Mouse (Mus musculus) monocyte, adult 2 months (primary cell): ENCODE results near the gene Lin37.

ENCODE experiments used
- DNase-seq, 2 experiments: peaks; one replicate each; pipeline ENCODE4 v3.0.0; 2022; ENCODE audit warnings: low spot score in 2 of 2, low read depth in 1 of 2

The Lin37 gene

DNA sequence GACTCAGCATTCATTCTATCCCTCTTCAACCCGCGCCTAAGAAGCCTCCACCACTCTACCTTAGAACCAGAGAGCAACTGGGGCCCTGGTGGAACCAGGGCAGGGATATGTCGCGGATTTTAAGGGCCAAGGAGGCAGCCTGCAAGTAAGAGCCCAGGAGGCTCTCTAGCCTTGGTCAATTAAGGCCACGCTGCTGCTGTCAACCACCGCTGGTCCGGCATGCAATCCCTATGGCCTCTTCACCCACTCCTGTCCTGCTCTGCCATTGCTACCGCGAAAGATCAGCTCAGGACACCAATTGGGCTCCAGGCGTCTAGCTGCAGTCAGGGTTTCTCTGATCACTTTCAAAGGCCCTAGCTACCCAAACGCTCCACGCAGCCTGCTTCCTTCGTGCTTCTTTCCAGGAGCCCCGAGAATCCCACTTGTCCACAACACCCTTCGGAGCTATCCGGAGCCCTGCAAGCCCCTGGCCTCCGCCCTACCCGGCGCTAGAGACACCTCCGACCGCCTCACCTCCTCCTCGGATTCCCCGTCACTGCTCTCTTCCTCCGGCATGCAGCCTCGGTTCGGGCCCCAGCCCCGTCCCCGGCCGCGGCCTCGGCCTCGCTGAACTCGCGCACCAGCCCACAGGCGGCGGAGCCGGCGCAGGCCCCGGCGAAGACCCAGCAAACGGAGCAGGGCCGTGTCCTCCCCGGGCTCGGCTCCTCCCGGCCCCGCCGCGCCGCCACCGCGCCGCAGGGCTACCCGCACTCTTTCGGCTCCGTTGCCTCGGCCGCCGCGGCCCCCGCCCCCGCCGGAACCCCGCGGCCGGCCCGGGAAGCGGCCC lies 28.4 kb upstream of the Lin37 start:
- peak in 1 of 2 experiments; percentile 34 for DNase-seq

DNA sequence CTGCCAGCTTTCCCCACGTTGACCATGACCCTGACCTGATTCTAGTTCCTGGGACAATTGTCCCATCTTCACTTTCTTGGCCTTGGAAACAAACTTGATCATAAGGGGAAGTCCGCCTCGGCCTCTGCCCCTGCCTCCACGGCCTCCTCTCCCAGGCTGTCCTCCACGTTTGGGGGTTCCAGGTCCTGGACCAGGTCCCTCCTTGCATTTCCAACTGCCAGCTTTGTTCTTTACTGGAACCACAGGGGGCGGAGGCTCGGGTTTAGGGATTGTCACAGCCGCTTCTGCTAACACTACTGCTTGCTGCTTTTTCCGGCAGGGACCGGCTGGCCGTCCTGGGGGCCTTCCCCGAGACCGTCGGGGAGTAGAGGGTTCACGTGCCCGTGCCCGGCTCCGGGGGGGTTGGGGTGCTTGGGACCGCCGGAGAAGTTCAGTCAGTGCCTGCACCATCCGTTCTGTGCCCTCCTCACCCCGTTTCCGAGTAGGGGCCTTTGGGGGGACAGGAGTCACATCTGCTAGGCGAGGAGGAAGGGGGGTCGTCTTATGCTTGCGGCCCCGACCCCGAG lies 26.9 kb upstream of the Lin37 start:
- DNase-seq, result no peak

DNA sequence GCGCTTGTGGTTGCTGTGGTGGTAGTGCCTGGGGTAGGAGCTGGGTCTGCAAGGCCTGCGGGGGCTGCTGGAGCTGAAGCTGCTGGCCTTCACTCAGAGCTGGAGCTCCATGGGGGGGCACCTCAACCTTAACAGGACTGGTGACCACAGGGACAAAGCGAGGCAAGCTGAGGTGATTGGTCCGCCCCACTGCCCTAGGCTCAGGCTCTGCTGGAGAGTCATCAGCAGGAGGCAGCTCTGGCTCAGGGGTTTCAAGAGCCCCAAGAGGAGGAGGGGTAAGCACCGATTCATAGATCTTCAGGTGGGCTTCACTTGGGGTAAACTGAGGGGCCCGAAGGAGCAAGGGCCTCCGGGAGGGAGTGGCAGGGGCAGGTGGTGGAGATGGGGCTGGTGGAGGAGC lies 25.5 kb upstream of the Lin37 start:
- DNase-seq, result no peak

DNA sequence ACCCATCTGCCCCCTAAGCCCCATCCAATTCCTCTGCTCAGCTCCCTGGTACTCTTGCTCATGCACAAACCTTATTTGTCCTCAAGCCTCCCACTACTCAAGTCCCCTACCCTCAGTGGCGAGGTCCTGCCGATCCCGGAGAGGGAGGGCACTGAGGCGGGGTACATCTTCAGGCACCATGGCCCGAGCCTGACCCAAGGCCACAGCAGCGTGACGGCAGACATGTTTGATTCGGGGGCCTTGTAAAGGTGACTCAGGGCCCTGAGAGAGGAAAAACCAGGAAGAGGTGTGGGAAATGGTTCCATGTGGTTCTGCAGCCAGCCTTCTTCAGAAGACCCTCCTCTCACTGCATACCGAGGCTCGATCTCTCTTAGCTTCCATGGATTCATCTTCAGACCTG lies 24.7 kb upstream of the Lin37 start:
- DNase-seq, result no peak

DNA sequence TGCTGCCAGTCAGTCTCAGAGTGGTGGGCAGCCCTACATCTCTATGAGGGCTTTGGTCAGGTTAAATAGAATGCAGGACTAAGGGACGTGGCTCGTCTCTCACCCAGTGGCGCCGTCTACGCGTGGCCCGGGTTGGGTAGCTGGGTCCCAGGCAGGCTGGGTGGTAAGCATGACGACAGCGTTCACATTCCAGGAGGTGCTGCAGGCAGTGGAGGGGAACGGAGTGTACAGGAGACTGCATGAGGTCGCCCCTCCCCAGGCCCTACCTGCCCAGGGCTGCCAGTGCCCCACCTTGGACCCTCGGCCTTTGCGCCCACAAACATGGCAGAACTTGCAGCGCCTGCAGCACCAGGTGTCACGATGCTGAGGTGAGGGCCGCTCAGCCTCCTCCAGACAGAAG lies 21.9 kb upstream of the Lin37 start:
- DNase-seq, result no peak

DNA sequence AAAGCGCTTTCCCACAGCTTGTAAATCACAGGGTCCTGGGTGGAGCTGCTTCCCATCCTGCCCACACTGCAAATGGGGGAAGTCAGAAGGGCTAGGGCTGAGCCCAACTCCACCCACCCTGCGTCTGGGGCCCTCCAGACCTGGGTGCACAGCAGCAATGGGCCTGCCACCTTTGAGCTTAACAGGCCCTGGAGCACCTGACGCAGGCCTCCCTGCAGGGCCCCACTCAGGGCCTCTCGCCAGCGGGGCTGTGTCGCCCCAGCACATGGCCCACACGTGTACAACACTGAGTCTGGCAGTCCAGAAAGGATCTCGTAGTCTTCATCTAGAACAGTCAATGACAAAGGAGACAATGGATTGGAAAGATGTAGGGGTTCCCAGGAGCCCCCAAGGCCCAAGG lies 20.3 kb upstream of the Lin37 start:
- no peak for DNase-seq

DNA sequence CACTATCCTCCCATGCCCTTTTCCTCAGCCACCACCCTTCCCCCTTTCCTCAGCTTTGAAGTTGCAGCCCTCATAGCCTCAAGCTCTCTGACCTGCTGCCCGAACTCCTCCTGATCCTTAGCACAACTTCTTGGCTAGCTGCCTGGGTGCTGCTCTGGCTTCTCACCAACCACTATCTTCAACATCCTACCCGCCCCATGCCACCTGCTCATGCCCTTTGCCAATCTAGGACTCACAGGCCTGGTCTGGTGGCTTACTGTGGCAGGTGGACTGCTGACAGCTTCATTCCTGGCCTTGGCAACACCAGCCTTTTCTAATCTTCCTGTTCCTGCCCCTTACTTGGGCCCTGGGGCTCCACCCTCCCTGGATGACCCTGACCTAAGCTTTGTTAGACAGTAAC lies 13.3 kb upstream of the Lin37 start:
- DNase-seq, result no peak

DNA sequence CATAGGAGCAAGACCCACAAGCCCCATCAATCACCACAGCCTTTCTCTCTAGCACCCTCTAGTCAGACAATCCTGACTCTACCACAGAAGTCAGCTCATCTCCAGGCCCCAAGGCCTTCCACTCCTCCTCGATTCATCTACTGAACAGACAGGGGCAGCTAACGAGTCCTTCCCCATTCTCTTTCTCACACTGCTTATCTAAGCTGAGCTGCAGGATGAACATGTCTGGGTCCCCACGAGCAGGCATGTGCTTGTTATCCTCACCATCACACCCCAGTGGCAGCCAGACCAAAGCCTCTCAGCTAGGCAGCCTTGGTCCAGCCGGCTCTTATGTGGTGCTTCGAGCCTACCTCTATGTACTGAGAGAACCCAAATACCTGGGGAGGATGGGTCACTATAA lies 12.8 kb upstream of the Lin37 start:
- no peak for DNase-seq

DNA sequence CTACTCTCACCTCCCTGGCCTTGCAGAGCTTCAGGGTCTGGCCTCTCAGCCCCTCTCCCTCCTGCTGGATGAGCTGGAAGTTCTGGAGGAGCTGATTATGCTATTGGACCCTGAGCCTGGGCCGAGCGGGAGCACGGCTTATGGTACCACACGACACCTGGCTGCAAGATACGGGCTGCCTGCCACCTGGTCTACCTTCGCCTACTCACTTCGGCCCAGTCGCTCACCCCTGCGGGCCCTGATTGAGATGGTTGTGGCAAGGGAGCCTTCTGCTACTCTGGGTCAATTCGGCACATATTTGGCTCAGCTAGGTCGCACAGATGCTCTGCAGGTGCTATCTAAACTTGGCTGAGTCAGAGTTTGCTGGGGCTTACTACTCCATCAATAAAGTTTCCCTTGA lies 7.9 kb upstream of the Lin37 start:
- no peak for DNase-seq

DNA sequence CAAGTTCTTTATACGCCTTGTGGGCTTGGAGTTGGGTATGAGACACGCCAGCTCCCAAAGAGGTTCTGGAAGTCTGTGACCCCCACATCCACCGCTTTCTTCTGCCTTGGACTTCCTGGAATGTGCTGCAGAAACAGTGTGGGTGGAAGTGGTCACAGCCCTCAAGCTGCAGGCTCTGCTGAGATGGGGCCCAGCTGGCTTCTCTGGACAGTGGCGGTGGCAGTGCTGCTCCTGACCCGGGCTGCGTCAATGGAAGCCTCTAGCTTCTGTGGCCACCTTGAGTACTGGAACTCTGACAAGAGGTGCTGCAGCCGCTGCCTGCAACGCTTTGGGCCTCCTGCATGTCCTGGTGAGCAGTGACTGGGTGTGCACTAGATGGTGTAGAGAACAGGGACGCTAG lies 6.4 kb upstream of the Lin37 start:
- DNase-seq, result no peak

DNA sequence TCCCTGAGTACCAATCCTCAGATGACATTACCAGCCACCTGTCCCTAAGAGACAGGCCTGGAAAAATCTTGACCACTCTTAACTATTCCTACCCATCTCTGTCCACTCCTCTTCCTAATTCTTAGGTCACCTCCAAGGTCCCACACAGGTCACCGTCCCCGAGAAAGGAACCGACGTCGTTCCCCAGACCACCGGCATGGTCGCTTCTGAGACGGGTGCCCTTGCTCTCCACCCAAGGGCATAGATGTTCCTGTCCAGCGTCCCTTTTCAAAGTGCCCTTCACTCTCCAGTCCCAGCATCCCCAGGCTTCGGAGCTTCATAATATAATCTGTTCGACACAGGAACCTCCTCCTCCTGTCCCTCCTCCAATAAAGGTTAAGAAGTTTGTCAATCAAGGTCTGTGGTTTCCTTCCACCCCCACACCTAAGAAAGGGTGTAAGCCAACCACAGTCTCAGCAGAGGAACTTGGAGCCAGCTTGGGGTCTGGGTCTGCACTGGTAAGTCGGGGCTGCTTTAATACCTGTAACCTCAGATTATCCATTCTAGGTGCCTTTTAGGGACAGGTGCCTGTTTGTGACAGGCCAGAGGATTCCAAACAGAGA lies 5.4 kb upstream of the Lin37 start, which contains the start of gene Igflr1:
TSS of gene Igflr1 (plus strand) at position 458 of the 602 bp plus-strand sequence.
- no peak for DNase-seq

DNA sequence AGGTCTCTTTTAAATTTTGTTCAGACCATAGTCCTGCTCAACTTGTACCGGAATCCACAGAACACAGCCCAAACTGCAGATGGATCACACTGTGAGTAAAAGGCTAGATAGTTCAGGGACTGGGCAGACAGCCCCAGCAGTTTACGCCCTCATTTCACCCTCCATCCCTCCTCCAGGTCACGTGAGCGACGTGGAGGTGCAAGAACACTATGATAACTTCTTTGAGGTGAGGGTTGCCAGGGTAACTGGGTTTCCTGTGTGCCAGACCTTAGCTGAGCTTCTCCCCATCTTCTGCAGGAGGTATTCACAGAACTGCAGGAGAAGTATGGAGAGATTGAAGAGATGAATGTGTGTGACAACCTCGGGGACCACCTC lies 4.3 kb upstream of the Lin37 start:
- no peak for DNase-seq

DNA sequence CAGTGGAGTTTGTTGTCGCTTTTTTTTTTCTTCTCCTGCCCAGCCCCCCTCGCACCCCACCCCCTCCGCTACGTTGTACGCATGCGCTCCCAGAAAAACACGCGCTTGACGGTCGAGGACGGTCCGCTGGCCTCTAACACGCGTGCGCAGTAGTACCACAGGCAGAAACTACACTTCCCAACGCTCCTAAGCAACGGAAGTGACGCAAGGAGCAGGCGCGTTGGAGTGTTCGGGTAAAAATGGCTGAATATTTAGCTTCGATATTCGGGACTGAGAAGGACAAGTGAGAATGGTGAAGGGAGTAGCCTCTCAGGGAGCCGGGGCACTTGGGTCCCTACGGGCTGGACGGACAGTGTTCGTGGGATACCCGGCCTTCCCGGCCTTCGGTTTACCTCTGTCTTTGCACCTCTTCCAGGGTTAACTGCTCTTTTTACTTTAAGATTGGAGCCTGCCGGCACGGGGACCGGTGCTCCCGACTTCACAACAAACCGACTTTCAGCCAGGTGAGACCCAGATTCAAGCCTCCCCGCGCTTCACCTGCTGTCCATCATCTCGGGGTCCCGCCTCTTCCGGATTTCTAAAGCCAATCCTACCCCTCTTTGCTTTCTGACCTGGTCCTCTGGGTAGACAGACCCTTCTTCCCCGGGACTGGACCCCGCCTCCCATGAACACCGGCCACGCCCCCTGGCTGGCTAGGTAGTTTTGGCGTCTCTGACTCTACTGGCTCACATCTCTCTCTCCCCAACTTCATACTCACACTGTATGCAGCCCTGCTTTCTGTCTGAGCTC lies 3.7 kb upstream of the Lin37 start, which contains the start of the genes U2af1l4, Gm49396 and Psenen:
TSS of gene U2af1l4 (plus strand) at position 185 of the 789 bp plus-strand sequence.
TSS of gene Gm49396 (plus strand) at position 228 of the 789 bp plus-strand sequence.
TSS of gene Psenen (minus strand) at position 511 of the 789 bp plus-strand sequence.
- DNase-seq, result peak; percentile 84 to 89

DNA sequence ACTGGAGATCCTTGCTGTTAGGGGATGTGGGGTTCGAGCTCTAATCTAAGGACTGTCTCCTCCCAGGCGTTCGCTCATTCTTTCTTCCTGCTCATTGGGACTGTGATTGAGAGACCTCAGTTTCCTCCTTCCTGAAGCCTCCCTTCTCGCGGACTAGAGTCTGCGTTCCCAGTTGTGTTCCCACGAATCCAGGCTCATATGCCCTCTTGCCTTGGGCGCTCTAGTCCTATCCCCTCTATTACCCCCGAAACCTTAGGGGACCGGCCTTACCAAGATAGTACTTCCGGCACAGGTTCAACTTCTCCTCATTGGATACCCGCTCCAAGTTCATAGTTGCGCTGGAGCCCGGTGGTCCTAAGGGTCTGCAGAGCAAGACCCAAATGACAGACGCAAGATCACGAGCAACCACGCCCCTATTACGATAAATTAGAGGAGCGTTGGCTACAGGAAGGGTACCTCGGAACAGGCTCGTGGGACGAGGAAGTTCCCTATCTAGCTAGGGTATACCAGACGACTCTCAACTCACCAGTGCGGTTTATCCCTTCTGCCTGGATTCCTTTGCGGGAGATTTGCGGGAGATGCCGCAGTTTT lies 3.0 kb upstream of the Lin37 start:
- DNase-seq, result no peak

DNA sequence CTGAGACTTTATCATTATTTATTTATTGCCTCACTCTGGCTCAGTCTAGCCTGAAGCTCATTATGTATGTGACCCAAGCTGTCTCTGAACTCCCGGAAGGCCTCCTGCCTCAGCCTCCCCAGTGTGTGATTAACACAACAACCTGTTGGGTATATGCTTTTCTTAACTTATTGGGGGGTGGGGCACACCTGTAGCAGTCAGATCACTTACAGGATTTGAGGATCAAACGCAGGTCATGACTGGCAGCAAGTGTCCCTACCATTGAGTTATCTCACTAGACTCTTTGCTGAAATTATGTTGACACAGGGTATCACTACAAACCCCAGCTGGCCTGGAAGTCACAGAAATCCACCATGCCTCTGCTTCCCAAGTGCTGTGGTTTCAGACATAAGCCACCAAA lies 658 bp upstream of the Lin37 start:
- DNase-seq, result no peak

DNA sequence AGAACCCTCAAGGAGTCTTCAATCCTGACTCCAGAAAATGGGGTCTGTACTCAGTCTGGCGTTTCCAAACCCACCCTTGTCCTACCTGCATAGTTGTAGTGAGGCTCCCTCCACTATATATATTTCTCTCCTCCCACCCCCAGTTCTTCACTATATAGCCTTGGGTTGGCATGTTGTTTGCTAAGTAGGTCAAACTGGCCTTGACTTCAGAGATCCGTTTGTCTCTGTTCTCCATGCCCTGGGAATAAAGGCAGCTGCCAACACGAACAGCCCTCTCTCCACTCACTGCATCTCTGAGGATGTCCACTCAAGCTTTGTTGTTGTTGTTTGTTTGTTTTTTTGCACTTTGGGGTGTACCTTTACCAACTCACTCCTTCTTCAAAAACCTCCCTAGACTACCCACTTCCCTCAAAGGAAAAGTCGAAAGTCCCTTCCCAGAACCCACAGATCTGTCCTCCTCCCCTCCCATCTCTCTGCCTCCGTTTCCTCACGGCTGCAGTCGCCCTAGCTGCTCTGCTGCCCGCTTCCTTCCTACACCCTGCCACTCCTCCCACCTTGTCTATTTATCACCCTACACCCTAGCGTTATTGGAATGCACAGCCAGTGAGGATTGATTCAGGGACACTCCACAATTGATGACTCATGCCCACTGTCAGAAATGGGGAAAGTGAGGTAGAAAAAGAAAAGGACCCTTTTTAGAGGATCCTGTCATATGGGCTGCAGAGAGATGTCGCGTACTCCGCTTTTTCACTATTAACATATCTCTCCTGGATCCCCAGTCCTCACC lies 789 bp downstream of the Lin37 start:
- DNase-seq, result no peak

DNA sequence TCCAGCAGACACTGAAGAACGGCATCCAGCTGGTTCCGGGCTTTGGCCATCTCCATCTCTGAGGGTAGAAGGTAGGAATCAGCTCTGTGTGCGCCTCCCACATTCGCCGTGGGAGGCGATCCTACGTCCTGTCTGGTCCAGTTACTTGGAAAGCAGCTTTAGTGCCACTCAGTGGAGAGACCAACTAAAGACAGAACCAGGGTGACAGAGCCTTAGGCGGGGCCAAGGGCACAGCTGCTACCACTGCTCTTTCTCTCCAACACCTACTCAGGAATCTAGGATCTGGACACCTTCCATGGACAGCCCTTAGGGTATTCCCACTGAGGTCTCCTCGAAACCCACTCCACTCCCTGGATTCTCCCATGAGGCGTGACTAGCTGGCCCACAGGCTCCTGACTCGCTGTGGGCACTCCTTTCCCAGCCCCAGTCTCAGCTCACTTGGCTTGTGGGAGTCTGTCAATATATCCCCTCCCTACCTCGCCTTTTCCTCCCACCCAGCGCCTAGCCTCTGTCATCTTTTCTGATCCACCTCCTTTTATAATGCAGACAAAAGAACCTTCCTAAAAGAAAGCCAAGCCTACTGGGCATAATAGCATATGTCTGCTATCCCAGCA lies 1.6 kb downstream of the Lin37 start:
- no peak for DNase-seq

DNA sequence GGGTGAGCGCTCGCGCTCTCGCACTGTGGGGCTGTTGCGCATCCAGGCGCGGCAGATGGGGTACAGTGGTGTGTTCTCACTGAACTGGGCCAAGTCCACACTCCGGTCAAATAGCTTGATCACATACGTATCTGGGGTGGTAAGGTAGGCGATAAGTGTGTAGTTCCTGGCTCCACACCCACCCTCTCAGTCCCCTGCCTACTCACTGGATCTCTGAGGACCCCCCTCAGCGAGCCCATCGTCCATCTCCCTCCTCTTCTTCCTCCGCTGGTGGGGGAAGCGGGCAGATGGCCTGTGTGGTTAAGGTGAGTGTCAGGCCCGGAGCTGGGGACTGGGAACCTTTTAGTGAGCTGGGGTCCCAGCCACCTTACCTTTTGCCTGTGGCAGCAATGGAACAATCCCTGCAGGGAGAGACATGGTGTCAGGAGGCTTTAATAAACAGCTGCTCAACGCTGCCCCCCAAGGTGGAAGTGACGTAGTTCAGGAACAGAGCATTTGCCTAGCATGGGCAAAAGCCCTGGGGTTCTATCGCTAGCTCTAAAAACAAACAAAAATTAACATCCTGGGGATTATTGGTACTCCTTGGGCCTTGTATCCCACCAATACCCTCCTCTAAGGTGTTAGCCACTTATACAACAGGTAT lies 2.6 kb downstream of the Lin37 start:
- no peak for DNase-seq

DNA sequence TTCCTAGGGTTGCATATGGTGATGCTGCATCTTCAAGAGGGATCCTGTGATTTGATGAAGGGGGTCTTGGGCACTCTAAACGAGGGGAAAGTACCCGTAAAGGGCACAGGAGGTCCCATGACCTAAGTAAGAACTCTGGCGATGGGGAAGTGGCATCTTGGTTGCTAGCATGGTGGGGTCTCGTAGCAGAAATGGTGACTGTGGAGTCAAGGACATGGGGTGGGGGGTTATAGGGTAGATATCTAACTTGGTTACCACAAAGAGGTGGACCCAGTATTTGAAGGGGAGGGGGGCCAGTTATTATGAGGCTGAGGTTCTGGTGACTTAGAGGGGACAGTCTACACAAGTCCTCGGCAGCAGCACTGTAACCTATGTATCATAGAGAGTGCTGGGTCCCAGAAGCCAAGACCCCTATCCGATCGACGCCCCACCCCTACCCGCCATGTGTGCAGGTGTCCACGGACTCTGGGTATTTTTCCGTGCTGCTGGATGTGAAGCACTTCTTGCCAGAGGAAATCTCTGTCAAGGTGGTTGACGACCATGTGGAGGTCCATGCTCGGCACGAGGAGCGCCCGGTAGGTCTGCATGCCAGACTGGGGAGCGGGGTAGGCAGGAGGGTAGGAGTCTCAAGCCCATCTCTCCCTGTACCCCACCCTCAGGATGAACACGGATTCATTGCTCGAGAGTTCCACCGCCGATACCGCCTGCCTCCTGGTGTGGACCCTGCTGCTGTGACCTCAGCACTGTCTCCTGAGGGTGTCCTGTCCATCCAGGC lies 5.6 kb downstream of the Lin37 start:
- no peak for DNase-seq
